Mouse (Mus musculus) embryonic stem cell, embryonic (primary cell): ENCODE measurements around the gene Cpne5.

Source experiments
- CTCF ChIA-PET, 4 experiments: fragments of 300-600 bp in 2 of 4; fragments of 350-600 bp in 2 of 4; sonication (Branson Sonifier 250); formaldehyde crosslinking; loops; one replicate each; lab custom pipeline; 2022; ENCODE audit warnings: inconsistent platforms in 2 of 4; lab: Charles Lee
- POLR2A ChIA-PET, 4 experiments: fragments of 300-600 bp in 2 of 4; fragments of 350-600 bp in 2 of 4; sonication (Branson Sonifier 250); formaldehyde crosslinking; loops; one replicate each; lab custom pipeline; 2022; ENCODE audit warnings: antibody characterized with exemption in 4 of 4, inconsistent platforms in 1 of 4; lab: Charles Lee

Cpne5 gene

GRCm38 (mm10) chr17:29202604-29203003 is 35.4 kb downstream of the Cpne5 start:
- CTCF ChIA-PET = interaction anchor here in 1 of 4 experiments (0.9 to 1.3 kb wide), 2 partner anchors 44 to 57 kb away, joined by 3 to 4 read pairs; no protein-coding TSS in a partner anchor
- POLR2A ChIA-PET = interaction anchor here in 3 of 4 experiments (0.7 to 1.7 kb wide), 18 partner anchors 9 to 317 kb away, joined by 3 to 6 read pairs (median 3); no protein-coding TSS in a partner anchor

- CTCF ChIA-PET = interaction anchor here (0.6 to 1.2 kb wide), 10 partner anchors 13 to 681 kb away, joined by 3 to 5 read pairs (median 3); partner anchors contain the start of gene BC004004 (in 1 of the 4)
- POLR2A ChIA-PET = interaction anchor here in 3 of 4 experiments (0.5 to 2.0 kb wide), 12 partner anchors 9 to 886 kb away, joined by 3 to 9 read pairs (median 4); partner anchors contain the start of gene Fance (in 1 of the 3)
Measured at GRCm38 (mm10) chr17:29199821-29200220, 38.1 kb downstream of the Cpne5 start.

DNA sequence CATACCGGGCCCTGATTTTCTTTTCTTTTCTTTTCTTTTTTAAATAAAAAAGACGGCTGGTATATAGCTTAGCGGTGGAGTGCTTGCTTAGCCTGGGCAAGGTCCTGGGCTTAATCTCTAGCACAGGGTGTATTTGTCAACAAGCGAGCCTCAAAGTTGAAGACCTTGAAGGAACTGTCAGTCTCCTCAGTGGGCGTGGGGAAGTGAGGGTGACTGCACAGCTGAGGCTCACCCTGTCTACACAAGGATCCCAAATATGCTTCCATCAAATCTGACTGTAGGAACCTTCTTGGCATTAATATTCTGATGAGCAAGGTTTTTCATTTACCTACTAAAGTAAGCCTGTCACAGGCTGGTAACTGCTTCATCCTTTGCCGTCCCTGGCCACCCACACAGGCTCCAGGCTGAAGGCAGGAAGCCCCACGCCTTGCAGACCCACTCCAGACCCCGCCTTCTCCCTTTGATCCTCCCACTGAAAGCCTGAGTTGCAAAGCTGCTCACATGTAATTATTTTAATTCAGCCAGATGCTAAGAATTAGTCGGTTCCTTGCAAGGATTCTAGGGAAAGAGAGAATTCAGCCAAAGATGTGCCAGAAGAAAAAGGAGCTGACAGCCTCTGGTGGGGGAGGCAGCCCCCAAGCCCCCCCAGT is 38.7 kb downstream of the Cpne5 start:
- ChIA-PET POLR2A (interaction anchor here in 3 of 4 experiments (0.5 to 2.0 kb wide), 11 partner anchors 10 to 886 kb away, joined by 3 to 9 read pairs (median 4); partner anchors contain the start of gene Fance (in 1 of the 3)), CTCF (interaction anchor here (0.6 to 1.2 kb wide), 10 partner anchors 12 to 680 kb away, joined by 3 to 5 read pairs (median 3); partner anchors contain the start of gene BC004004 (in 1 of the 4))

DNA sequence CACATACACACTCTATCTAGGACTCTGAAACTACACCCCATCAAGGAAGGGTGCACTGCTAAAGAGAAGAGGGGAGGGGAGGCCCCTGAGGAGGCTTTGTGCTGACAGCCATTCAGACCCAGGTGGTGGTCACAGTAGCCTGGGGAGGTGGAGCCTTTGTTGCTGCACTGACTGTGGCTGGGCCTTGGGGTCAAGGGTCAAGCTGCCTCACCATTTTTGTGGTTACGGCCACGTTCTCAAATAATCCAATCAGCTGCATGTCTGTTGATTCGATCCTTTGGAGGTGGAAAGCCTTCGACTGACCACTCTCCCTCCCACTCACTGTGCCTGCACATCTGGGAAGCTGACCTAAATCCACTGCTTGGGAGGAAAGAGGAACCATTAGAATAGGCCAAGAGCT is 42.4 kb downstream of the Cpne5 start:
- ChIA-PET CTCF (interaction anchor here in 3 of 4 experiments (0.6 to 1.9 kb wide), 7 partner anchors 19 to 653 kb away, joined by 3 to 11 read pairs (median 3); no protein-coding TSS in a partner anchor), POLR2A (interaction anchor here (0.5 to 1.8 kb wide), 17 partner anchors 8 to 254 kb away, joined by 3 to 8 read pairs (median 3); no protein-coding TSS in a partner anchor)

DNA sequence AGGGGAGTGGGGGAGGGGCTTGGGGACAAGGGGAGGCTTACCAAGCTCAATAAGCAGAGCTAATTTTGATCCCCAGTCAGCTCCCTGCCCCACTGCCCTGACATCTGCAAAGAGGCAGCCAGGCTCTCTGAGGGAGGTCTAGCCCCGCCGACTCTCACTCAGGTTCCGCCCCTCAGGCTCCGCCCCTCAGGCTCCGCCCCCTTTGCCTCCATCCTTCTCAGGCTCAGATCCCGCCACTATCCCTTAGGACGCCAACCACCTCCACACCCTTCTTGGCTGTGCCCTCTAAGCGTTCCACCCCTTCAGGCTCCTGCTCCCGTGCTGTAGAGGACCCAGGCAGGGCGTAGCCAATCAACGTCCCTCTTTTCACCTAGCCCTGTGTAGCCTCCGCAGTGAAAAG is 49.0 kb downstream of the Cpne5 start:
- POLR2A ChIA-PET = interaction anchor here in 3 of 4 experiments (0.6 to 1.9 kb wide), 23 partner anchors 11 to 289 kb away, joined by 3 to 6 read pairs (median 3); partner anchors contain the start of genes Srsf3 (in 2 of the 3), Cdkn1a (in 1 of the 3) and Mtch1 (in 1 of the 3)

DNA sequence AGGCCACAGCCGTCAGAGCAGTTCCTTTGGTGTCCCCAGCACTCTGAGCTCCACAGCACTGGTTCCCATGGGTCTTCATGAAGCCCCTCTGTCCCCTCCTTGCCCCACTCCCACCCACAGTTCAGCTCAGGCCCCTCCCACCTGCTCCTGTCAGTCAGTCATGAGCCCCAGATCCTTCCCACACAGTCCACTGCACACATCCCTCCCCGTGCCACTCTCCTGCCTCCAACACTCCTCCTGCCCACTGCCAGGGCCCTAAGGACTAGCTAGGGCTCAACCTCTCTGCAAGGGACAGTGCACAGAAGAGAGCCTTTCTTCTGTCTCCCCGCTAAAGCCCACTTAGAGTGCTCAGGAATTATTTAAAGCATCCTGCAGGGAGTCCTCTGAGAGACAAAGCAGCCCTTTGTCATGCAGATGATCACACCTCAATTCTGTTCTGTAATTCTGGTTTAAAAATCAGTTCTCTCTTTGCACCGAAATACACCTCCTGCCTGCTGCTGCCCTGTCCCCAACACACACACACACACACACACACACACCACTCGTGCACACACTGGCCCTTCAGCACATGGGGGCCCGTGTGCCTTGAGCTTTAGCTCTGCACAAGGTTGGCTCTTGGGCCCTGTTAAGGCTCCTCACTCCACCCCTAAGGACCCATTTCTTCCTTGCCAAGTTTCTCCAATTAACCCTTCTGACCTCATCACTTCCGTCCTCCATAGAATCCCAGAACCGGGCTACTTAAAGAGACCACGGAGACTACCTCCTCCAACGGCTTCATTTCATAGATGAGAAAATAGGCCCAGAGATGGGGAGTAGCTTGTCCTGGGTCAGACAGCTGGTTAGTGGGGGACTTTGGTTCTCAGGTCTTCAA is 50.7 kb downstream of the Cpne5 start:
- ChIA-PET POLR2A (interaction anchor here (0.8 to 1.9 kb wide), 25 partner anchors 9 to 292 kb away, joined by 3 to 6 read pairs (median 3); no protein-coding TSS in a partner anchor), CTCF (interaction anchor here in 3 of 4 experiments (0.6 to 1.5 kb wide), 9 partner anchors 13 to 138 kb away, joined by 3 to 5 read pairs (median 3); no protein-coding TSS in a partner anchor)

More for the DNA sequence above, 49.0 kb downstream of the Cpne5 start:
- CTCF ChIA-PET = interaction anchor here in 3 of 4 experiments (0.6 to 1.8 kb wide), 6 partner anchors 17 to 182 kb away, joined by 3 to 7 read pairs (median 4); no protein-coding TSS in a partner anchor

DNA sequence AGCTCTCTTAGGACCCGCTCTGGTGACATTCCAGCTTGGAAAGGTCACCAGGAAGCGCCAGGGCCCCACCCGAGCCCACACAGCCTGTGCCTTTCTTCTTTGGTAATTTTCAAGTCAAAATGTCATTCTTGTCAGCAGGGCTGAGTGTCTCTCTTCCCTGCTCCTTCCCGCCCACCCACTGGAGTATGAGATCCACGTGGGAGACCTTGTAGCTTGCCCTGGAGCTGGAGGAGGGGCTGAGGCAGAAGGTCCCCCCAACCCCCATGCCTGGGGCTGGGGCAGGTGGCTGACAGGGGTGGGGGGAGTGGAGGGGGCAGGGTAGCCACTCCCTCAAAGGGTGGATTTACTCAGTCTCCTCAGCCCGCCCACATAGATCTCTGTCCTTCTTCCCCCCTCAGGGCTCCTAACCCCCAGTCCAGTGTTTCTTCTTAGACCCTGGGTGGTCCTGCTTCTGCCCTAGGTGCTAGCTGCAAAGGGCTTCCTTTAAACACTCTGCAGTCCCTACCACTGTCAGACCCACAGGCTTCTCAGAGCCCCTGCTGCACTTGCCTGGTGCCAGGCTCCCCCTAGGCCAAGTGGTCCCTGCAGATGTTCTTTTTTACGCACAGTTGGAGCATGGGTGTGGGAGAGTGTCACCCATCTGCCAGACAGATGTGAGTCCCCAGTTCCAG is 52.5 kb downstream of the Cpne5 start:
- POLR2A ChIA-PET = interaction anchor here (0.6 to 2.8 kb wide), 17 partner anchors 8 to 1119 kb away, joined by 3 to 9 read pairs (median 3); no protein-coding TSS in a partner anchor
- CTCF ChIA-PET = interaction anchor here (0.6 to 2.3 kb wide), 6 partner anchors 8 to 258 kb away, joined by 3 to 13 read pairs (median 6); no protein-coding TSS in a partner anchor

DNA sequence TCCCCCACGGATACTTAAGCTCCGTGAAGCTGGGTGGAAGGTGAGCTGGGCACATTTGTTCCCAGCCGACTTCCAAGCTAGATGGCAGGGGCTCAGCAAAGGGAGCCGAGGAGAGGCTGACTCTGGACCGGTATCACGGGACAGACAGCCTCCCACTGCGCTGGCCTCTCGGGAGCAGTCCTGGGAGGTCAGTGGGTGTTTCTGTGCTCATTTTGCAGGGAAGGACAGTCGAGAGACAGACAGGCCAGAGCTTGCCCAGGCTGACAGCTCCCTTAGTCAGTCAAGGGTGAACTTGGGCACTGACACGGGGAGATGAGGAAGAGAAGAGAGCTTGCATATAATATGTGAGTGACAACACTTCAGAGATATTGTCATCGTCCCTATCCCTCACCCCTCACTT is 54.8 kb downstream of the Cpne5 start:
- POLR2A ChIA-PET = interaction anchor here (0.6 to 2.8 kb wide), 14 partner anchors 12 to 174 kb away, joined by 3 to 9 read pairs (median 3); no protein-coding TSS in a partner anchor
- CTCF ChIA-PET = interaction anchor here in 3 of 4 experiments (0.6 to 3.2 kb wide), 6 partner anchors 12 to 306 kb away, joined by 3 to 17 read pairs (median 8); no protein-coding TSS in a partner anchor

GRCm38 (mm10) chr17:29181751-29182150 is 56.2 kb downstream of the Cpne5 start:
- ChIA-PET POLR2A (interaction anchor here in 3 of 4 experiments (0.6 to 2.7 kb wide), 11 partner anchors 16 to 137 kb away, joined by 3 to 6 read pairs (median 4); no protein-coding TSS in a partner anchor), CTCF (interaction anchor here in 3 of 4 experiments (0.6 to 3.2 kb wide), 9 partner anchors 10 to 194 kb away, joined by 3 to 17 read pairs (median 5); no protein-coding TSS in a partner anchor)

- CTCF ChIA-PET = interaction anchor here (0.6 to 3.2 kb wide), 10 partner anchors 9 to 190 kb away, joined by 3 to 17 read pairs (median 6); no protein-coding TSS in a partner anchor
Measured at GRCm38 (mm10) chr17:29180406-29181127, 57.4 kb downstream of the Cpne5 start.

GRCm38 (mm10) chr17:29179917-29180316 is 58.0 kb downstream of the Cpne5 start:
- POLR2A ChIA-PET = interaction anchor here in 2 of 4 experiments (0.5 to 2.7 kb wide), 2 partner anchors 11 to 86 kb away, joined by 4 to 6 read pairs; no protein-coding TSS in a partner anchor

More at GRCm38 (mm10) chr17:29180406-29181127, 57.4 kb downstream of the Cpne5 start:
- POLR2A ChIA-PET = interaction anchor here in 1 of 4 experiments (2.7 kb wide), 1 partner anchor 87 kb away, joined by 6 read pairs; no protein-coding TSS in a partner anchor

GRCm38 (mm10) chr17:29178503-29179059 is 59.4 kb downstream of the Cpne5 start:
- CTCF ChIA-PET = interaction anchor here (0.6 to 4.3 kb wide), 20 partner anchors 9 to 334 kb away, joined by 3 to 33 read pairs (median 4); partner anchors contain the start of gene Cpne5 (in 1 of the 4)
- POLR2A ChIA-PET = interaction anchor here in 3 of 4 experiments (0.6 to 2.5 kb wide), 12 partner anchors 11 to 168 kb away, joined by 3 to 12 read pairs (median 4); no protein-coding TSS in a partner anchor

More at GRCm38 (mm10) chr17:29179917-29180316, 58.0 kb downstream of the Cpne5 start:
- CTCF ChIA-PET = interaction anchor here (0.6 to 4.3 kb wide), 8 partner anchors 9 to 191 kb away, joined by 4 to 33 read pairs (median 6); partner anchors contain the start of gene Cpne5 (in 1 of the 4)

GRCm38 (mm10) chr17:29176391-29177267 is 61.3 kb downstream of the Cpne5 start:
- POLR2A ChIA-PET = interaction anchor here in 2 of 4 experiments (0.5 to 2.2 kb wide), 7 partner anchors 47 to 254 kb away, joined by 3 to 7 read pairs (median 3); no protein-coding TSS in a partner anchor
- CTCF ChIA-PET = interaction anchor here (0.6 to 4.3 kb wide), 11 partner anchors 17 to 233 kb away, joined by 3 to 33 read pairs (median 4); partner anchors contain the start of gene Mtch1 (in 1 of the 4)

GRCm38 (mm10) chr17:29175693-29176092 is 62.3 kb downstream of the Cpne5 start:
- ChIA-PET CTCF (interaction anchor here in 3 of 4 experiments (0.6 to 4.3 kb wide), 10 partner anchors 38 to 234 kb away, joined by 3 to 33 read pairs (median 4); partner anchors contain the start of gene Mtch1 (in 1 of the 3)), POLR2A (interaction anchor here in 2 of 4 experiments (1.0 to 2.2 kb wide), 10 partner anchors 11 to 144 kb away, joined by 3 to 7 read pairs (median 5); partner anchors contain the start of gene Srsf3 (in 1 of the 2))
